Mouse (Mus musculus): ENCODE data around the gene Fgf12.

GRCm38 (mm10) chr16:28650589-28650988 is 102.3 kb downstream of the Fgf12 start:
- TF ChIP-seq CTCF (IDR thresholded peaks at IDR 0.05; ENCODE audit: borderline replicate concordance, insufficient read depth, low read length): no peak
- no peak for TF ChIP-seq POLR2A (IDR thresholded peaks at IDR 0.05; ENCODE audit: low read depth, low read length)
